Mouse (Mus musculus): ENCODE data around the gene 1700057G04Rik. TPM values are rescaled to one million over a fixed set of nuclear protein-coding genes. Genes with fewer than 3 reads are reported as not detected.

The 1700057G04Rik gene
- total RNA-seq, 1 experiment from 2014 or later: not detected

DNA sequence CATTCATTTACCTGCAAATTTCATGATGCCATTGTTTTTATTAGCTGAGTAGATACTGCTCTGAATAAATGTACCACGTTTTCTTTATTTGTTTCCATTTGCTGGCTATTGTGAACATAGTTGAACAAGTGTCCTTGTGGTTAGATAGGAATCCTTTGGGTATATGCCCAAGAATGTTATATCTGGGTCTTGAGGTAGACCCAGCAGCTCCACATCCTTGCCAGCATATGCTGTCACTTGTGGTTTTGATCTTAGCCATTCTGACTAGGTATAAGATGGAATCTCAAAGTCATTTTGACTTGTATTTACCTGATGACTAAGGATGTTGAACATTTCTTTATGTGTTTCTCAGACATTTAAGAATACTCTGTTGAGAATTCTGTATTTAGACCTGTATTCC is 77.7 kb downstream of the 1700057G04Rik start:
- no peak for DNase-seq

DNA sequence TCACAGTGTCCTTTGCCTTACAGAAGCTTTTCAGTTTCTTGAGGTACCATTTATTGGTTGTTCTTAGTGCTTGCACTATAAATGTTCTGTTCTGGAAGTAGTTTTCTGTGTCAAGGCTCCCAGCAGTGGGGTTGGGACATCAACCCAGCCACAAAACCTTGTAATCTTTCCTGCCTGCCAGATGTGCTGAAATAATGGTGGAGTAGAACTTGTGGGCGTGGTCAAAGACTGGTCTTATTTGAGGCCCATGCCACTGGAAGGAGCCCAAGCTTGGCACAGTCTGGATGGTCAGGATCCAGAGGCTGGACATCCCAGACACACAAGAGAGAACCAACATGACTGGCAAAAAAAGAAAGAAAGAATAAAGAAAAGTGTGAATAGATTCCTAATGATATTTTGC is 78.2 kb downstream of the 1700057G04Rik start:
- DNase-seq: peak; percentile 21

DNA sequence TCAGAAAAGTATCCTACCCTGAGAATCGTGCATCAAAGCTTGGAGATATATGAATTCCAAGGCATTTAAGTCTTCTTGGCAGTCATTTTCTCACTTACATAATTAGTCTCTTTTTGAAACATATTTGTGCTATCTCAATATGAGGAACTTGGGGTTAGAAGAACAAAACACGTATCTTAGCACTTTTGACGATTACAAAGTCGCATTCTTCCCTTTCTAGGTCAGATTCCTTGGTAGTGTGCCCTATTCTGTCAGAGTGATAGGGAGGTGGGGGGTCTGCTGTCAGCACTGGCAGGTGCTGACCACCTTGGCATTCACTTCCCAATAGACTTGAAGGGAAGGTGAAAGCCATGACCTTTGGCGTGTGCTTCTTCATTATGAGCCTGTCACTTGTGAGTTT is 93.5 kb downstream of the 1700057G04Rik start:
- no peak for DNase-seq

Small RNA genes within 50 kb of the gene (microRNA-seq; reads per million reads assigned to microRNA genes)
- gene Mir6386: 0 reads per million in 2 experiments

Other genes with a start within 250 kb of the 1700057G04Rik start
- gene Plscr5, start 116.4 kb upstream of the 1700057G04Rik start, total RNA-seq (2021): not detected in 2 replicates
- 8.5 and 11.5 TPM in 2 replicates for gene Plscr1, start 59.6 kb upstream of the 1700057G04Rik start, total RNA-seq (2021)
- gene Plscr2, start 33.8 kb upstream of the 1700057G04Rik start, total RNA-seq (2021): 9.8 and 9.9 TPM in 2 replicates
- gene Plscr4, start 148.0 kb downstream of the 1700057G04Rik start, total RNA-seq (2021): 12.0 and 13.1 TPM in 2 replicates
- gene Plod2, start 232.8 kb downstream of the 1700057G04Rik start, total RNA-seq (2021): 182 and 200 TPM in 2 replicates